Mouse (Mus musculus) retina, postnatal 7 days (tissue): ENCODE measurements around the gene Capn6.

ENCODE experiments used
- DNase-seq: peaks from one replicate; pipeline ENCODE4 v3.0.0-alpha.2; 2012; ENCODE audit warnings: low read depth, low spot score

The Capn6 gene

DNA sequence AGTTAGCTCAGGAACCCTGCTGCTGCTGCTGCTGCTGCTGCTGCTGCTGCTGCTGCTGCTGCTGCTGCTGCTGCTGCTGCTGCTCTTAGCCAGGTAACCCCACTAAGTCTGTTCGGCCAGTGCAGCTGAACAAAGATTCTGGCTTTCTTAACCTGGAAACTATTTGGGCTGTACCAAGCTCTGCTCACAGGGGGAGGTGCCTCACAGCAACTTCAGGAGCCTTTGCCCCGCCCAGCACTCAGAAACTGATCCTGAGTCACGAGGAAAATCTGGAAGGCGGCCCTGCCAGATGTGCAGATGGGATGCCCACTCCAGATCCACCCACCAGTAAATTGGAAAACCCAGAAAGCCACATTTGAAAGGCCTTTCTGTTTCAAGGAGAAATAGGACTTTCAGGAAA, at the start of gene Capn6:
Gene Capn6, minus strand, starts transcription at position 203 of the 400 bp plus-strand sequence.
- DNase-seq = no peak

DNA sequence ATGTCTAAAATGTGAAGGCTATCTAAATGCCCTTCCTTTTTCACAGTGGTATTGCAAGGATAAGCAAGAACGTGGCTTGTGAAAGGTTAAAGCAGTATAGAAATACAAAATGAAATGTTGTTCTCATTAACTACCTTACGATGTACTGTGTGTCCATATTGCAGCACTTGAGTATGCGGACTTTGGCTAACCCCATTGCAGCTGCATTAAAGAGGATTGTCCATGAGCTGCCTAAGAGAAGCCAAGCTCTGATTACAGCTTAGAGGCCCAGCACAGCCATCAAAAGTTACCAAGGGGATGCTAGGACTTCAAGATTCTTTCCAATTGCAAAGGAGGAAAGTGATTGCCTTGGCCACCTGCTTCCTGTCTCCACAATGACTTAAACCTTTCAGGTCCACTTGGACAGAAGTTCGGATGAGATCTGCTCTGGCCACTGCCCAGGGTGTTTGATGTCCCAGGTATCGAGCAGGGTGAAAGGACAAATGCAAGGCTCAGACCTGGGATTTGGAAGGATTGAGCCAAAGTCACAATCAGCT, 40.0 kb upstream of the Capn6 start:
- no peak for DNase-seq

DNA sequence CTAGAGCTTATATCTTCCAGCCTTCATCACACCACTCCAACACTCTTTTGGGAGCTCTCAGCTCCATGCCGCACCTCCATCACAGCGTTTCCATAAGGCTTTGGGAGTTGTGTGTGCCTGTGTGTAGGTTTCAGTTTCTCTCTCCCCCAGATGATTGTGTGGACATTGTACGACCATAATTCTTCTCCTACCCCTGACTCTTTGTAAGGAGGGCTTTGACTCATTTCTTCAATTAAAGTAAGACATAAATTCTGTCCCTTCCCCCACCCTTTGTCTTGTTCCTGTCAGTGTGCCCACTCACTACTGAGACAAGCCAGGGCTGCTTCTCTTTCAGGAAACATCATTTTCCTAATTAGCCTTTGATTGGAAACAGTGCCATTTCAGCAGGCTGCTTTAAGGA, 24.1 kb upstream of the Capn6 start:
- no peak for DNase-seq

DNA sequence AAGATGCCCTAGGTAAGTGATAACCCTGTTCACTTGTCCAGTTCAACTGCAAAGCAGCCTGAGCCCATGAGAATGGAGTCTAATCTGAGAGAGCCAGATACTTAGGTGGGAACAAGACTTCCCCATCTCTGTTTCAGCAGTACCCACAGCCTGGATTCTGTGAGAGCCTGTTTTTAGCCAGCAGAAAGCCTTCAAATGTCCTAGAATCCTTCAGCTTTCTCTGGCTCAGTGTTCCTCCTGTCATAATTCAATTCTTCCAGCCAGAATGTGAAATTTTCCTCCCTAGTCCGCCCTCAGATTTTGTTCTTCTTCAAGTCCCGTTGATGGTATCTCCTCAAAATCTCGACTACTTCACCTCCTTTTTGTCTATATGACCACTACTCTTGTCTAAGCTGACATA, 22.8 kb upstream of the Capn6 start:
- DNase-seq = no peak

DNA sequence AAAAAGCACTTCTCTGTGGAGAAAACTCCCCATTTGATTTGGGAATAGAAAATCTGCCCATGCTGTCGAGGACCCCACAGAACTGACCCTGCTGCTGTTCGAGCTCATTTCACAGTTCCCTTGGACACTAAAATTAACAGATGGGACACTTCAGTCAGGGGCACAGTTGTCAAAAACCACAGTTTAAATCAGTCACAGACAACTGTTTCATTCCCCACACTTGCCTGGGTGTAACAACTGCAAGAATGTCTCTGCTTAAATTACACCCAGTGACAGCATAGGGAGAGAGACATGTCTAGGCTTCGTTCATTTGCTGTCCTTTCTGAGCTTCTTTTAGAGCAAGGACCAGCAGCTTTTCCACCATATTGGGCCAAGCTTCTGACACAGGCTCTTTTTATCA, 19.4 kb upstream of the Capn6 start:
- DNase-seq = no peak

DNA sequence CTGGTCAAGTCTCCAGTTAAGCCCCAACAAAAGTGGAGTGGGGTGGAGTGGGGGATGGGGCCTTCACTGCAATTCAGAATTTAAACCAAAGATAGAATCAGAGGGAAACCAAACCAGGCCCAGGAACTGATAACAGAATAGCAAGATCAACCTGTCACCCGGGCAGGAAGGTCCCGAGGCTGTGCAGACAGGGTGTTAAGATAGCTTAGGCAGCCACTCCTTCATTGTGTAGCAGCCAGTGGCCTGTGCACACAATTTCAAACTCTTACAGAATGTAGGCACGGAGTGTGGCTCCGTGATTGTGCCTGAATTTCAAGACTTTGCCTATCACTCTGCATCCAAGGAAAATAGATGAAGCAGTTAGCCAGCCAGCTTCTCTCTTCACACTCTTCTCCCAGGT, 693 bp downstream of the Capn6 start:
- no peak for DNase-seq

DNA sequence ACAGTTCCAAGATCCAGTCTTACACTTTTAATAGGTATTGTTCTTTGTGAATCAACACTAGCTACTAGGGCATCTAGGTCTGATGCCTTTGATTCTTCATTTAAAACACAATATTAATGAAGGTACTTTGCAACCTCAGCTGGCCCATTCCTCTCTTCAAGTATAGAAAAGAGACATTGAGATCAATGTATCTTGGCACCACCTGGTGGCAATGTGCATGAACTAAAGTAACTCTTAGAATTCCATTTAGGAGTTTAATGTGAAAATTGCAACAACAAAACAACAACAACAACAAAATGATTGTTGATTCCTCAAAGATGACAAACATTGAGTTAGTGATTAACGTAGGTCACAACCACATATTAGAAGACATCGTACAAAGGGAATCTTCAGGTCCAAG, 8.3 kb downstream of the Capn6 start:
- DNase-seq = no peak

DNA sequence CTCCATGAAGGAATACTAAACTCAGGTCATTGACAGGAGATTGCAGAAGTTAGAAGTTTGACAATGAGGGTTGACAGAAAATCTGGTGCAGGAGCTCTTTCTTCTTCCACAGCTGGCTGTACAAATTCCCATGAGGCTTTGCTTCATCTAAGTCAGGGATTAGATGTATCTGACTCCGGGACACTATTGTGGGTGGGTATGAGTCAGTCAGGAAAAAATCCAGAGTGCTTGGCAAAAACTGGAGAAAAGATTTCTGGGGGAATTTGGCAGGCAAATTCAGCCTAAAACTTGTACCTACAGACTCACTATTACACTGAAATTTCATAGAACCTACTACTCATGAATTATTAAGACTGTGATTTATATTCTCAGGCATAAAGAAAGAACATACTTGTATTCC, 11.3 kb downstream of the Capn6 start:
- no peak for DNase-seq

DNA sequence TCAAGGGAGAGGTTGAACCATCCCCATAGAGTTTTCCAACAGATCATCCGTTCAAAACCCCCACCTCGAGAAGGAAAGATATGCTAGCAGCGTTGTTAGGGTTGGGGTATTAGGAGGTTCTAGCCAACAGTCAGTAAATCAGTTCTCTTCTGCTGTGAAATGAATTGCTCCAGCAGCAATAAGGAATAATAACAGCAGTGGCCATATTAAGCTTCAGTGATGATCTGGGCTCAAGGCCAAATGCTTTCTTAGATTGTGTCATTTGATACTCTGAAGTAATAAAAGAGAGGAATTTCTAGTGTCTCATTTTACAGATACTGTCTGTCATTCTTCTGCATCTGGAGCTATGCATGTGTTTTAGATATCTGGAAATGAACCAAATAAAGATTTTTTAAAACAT, 64.7 kb downstream of the Capn6 start:
- DNase-seq = no peak
